Mouse (Mus musculus) right cerebral cortex, postnatal 36 days (tissue): ENCODE measurements at regions not wholly inside any gene's neighbourhood (a gene's known extent, or its start where the extent isn't known, plus 50 kb on each side); places are given as distances from the start of the nearest gene placed in this dataset.

Source experiments
- DNase-seq, 2 experiments: peaks; one replicate each; pipeline ENCODE4 v3.0.0; 2022; ENCODE audit warnings: low spot score in 2 of 2, mixed read lengths in 1 of 2

- no peak for DNase-seq
These were observed 445.7 kb upstream of the 4930412O13Rik start for GRCm38 (mm10) chr2:9435155-9435872.

- no peak for DNase-seq
These were observed 437.9 kb upstream of the 4930412O13Rik start for GRCm38 (mm10) chr2:9443103-9443502.

GRCm38 (mm10) chr2:9445826-9446225 lies 435.2 kb upstream of the 4930412O13Rik start:
- DNase-seq, result no peak

GRCm38 (mm10) chr2:9464413-9464812 lies 416.6 kb upstream of the 4930412O13Rik start:
- peak; percentile 7 to 14 for DNase-seq

- peak; percentile 9 to 40 for DNase-seq
These were observed 416.2 kb upstream of the 4930412O13Rik start for GRCm38 (mm10) chr2:9464818-9465217.

- DNase-seq, result no peak
These were observed 413.5 kb upstream of the 4930412O13Rik start for GRCm38 (mm10) chr2:9467573-9467972.

- no peak for DNase-seq
These were observed 412.4 kb upstream of the 4930412O13Rik start for GRCm38 (mm10) chr2:9468651-9469050.

GRCm38 (mm10) chr2:9481678-9482345 lies 399.2 kb upstream of the 4930412O13Rik start:
- no peak for DNase-seq

GRCm38 (mm10) chr2:9487381-9487914 lies 393.6 kb upstream of the 4930412O13Rik start:
- no peak for DNase-seq

GRCm38 (mm10) chr2:9493606-9494145 lies 387.4 kb upstream of the 4930412O13Rik start:
- DNase-seq, result no peak

GRCm38 (mm10) chr2:9520045-9520444 lies 361.0 kb upstream of the 4930412O13Rik start:
- no peak for DNase-seq

- no peak for DNase-seq
These were observed 355.1 kb upstream of the 4930412O13Rik start for GRCm38 (mm10) chr2:9525910-9526309.

GRCm38 (mm10) chr2:9535141-9535658 lies 345.9 kb upstream of the 4930412O13Rik start:
- DNase-seq, result no peak

- DNase-seq, result no peak
These were observed 333.1 kb upstream of the 4930412O13Rik start for GRCm38 (mm10) chr2:9547771-9548590.

- no peak for DNase-seq
These were observed 327.7 kb upstream of the 4930412O13Rik start for GRCm38 (mm10) chr2:9553313-9553712.

GRCm38 (mm10) chr2:9564487-9565043 lies 316.5 kb upstream of the 4930412O13Rik start:
- no peak for DNase-seq

GRCm38 (mm10) chr2:9569220-9569619 lies 311.8 kb upstream of the 4930412O13Rik start:
- no peak for DNase-seq

GRCm38 (mm10) chr2:9574196-9574595 lies 306.9 kb upstream of the 4930412O13Rik start:
- DNase-seq, result peak in 1 of 2 experiments; percentile 1

GRCm38 (mm10) chr2:9574651-9575050 lies 306.4 kb upstream of the 4930412O13Rik start:
- DNase-seq, result no peak

GRCm38 (mm10) chr2:9577868-9578267 lies 303.2 kb upstream of the 4930412O13Rik start:
- no peak for DNase-seq

GRCm38 (mm10) chr2:9587389-9587788 lies 293.7 kb upstream of the 4930412O13Rik start:
- DNase-seq, result no peak
